Mouse (Mus musculus): ENCODE results near the gene Trappc12.

DNA sequence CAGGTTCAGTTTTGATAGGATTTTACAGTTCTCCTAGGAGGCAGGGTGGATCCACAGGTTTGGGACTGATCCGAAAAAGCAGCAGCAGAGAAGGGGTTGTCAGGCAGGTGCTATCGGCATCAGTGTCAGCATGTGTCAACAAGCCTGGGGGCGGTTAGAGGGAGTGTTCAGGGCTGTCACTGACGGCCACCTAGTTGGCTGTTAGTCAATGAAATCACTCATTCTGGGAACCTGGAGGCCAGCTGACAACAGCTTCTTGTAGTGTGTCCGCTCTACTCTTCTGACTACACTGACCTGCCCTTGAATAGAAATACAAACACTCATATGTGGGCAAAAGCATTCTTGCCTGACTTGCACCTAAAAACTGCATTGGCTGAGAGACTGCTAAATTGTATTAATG is 51.2 kb downstream of the Trappc12 start:
- TF ChIP-seq TAL1 (conservative IDR thresholded peaks at IDR 0.05; ENCODE audit: low read depth, low read length) (no peak), CTCF (IDR thresholded peaks at IDR 0.05; ENCODE audit: low read depth, low read length) (no peak), GATA1 (IDR thresholded peaks at IDR 0.05; ENCODE audit: borderline replicate concordance, low read length) (no peak), GATA2 (IDR thresholded peaks at IDR 0.05; ENCODE audit: borderline replicate concordance, low read depth, low read length) (no peak), POLR2AphosphoS5 (IDR thresholded peaks at IDR 0.05; ENCODE audit: insufficient replicate concordance, low read depth, low read length) (no peak)
